Mouse (Mus musculus): Measurements from ENCODE around the gene Dus2. TPM values are rescaled to one million over a fixed set of nuclear protein-coding genes. Genes with fewer than 3 reads are reported as not detected.
A peak's percentile ranks its signal among the peaks of the same experiment; 100 is the strongest.

Gene Dus2
- polyA plus RNA-seq, 1 experiment from 2014 or later, result 29.0 TPM

DNA sequence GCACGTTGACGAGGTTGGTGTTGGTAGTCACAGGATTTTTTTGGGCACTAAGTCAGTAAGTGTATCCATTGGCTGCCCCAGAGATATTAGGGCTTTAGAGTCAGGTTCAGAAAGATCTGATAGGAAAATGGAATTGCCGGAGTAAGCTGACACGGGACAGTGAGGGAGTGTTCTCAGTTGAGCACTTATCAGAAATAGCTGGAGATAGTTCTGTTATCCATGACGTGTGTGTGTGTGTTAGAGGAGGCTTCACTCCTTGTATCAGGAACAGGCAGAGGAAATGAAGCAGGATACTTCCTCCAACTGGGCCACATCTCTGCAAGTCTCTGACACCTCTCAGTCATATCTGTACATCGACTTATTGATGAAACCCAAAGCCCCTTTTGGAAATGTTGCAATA is 25.1 kb downstream of the Dus2 start:
- no peak for ATAC-seq (replicated peaks)
- 0 out of 2 replicates have a peak, but pooled peaks cover 4% of the 10 kb centered on the region for H3K36me3 ChIP-seq (replicated peaks)
- H3K9ac ChIP-seq, result no peak overlapping the region
- no peaks in the 10 kb centered on the region for H3K27me3 ChIP-seq (replicated peaks)
- peaks cover 6% of the 10 kb centered on the region for H3K4me1 ChIP-seq
- WGBS, result 91% methylated on average over 6 of the region's 6 CpGs
- no peak overlapping the region for H3K4me2 ChIP-seq
- H3K27ac ChIP-seq, result no peak overlapping the region
- H3K9me3 ChIP-seq, result no peaks in the 10 kb centered on the region
- H3K4me3 ChIP-seq, result no peak overlapping the region

DNA sequence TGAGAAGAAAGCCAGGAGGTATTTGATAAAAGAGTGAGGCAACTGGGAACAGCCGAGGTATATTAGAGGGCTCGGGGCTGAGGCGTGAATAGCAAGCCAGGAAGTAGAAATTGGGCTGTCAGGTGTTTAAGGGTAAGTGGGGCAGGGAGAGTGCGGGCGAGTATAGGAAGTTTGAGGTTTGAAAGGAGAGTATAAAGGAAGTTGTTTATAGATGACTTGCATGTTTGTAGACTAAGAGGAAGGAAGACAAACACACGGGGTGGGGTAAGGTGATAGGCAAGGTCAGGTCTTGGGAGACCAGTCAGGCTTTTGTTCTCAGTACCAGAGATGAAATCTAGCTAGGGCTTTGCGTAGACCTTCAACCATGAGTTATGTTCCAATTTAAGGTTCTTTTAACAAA is 26.0 kb downstream of the Dus2 start:
- H3K4me3 ChIP-seq, result no peak overlapping the region
- H3K9me3 ChIP-seq, result no peaks in the 10 kb centered on the region
- H3K27ac ChIP-seq, result no peak overlapping the region
- WGBS, result 97% methylated on average over 7 of the region's 7 CpGs
- peaks cover under 1% of the 10 kb centered on the region for H3K4me1 ChIP-seq
- no peak overlapping the region for H3K4me2 ChIP-seq
- ATAC-seq (replicated peaks), result no peak
- no peaks in the 10 kb centered on the region for H3K27me3 ChIP-seq (replicated peaks)
- 0 out of 2 replicates have a peak, but pooled peaks cover 4% of the 10 kb centered on the region for H3K36me3 ChIP-seq (replicated peaks)
- H3K9ac ChIP-seq, result no peak overlapping the region

DNA sequence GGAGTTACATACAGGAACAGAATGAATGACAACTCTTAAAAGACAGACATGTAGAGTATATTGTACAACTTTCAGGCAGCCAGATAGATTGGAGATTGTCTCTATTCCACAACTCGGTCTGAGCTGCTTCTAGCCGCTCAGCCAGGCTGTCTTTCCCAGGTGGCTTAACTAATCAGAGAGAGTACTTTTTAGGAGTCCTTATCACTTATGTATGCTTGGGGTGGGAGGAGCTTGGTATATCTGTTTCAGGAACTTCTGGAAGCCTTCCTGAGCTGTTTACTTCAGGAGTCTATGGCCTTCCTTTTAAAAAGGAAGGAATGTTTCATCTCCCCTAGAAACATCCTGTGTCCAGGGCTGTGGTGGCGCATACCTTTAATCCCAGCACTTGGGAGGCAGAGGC is 26.9 kb downstream of the Dus2 start:
- Histone ChIP-seq H3K9me3 (no peaks in the 10 kb centered on the region), H3K36me3 (replicated peaks) (0 out of 2 replicates have a peak, but pooled peaks cover 4% of the 10 kb centered on the region), H3K27ac (no peak overlapping the region), H3K4me1 (no peaks in the 10 kb centered on the region), H3K9ac (no peak overlapping the region), H3K4me3 (no peak overlapping the region), H3K27me3 (replicated peaks) (no peaks in the 10 kb centered on the region), H3K4me2 (no peak overlapping the region)
- ATAC-seq (replicated peaks), result no peak
- 91% methylated on average over 3 of the region's 3 CpGs for WGBS

GRCm38 (mm10) chr8:106022483-106022882 is 31.3 kb downstream of the Dus2 start:
- no peak overlapping the region for H3K4me3 ChIP-seq
- H3K4me1 ChIP-seq, result no peaks in the 10 kb centered on the region
- H3K9ac ChIP-seq, result no peak overlapping the region
- no peaks in the 10 kb centered on the region for H3K27me3 ChIP-seq (replicated peaks)
- no peak overlapping the region for H3K27ac ChIP-seq
- 0 out of 2 replicates have a peak, but pooled peaks cover 4% of the 10 kb centered on the region for H3K36me3 ChIP-seq (replicated peaks)
- peak; percentile 48; the same call in 1 of the 2 replicates for ATAC-seq (replicated peaks)
- no peaks in the 10 kb centered on the region for H3K9me3 ChIP-seq
- no peak overlapping the region for H3K4me2 ChIP-seq

DNA sequence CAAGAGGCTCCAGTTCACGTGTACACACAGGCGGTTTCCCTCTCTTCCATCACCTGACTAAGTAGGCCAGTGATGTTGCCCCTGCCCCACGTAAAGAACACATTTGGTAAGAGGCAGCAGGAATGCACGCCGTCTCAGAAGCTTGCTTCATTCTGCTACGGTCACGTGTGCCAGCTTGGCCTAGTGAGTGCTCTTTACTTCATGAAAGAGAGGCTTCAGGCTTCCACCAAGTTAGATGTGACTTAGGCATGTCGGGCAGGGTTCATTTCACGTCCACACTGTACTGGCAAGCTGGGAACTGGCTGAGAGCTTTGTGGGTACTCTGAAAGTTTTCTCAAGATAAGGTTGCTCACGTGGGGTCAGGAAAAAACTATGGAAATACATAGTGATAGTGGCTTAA is 47.6 kb downstream of the Dus2 start:
- no peaks in the 10 kb centered on the region for H3K27me3 ChIP-seq (replicated peaks)
- H3K9ac ChIP-seq, result no peak overlapping the region
- H3K4me2 ChIP-seq, result no peak overlapping the region
- 95% methylated on average over 10 of the region's 10 CpGs for WGBS
- H3K27ac ChIP-seq, result no peak overlapping the region
- no peaks in the 10 kb centered on the region for H3K4me1 ChIP-seq
- no peak overlapping the region for H3K4me3 ChIP-seq
- no peak for ATAC-seq (replicated peaks)
- no peaks in the 10 kb centered on the region for H3K9me3 ChIP-seq
- H3K36me3 ChIP-seq (replicated peaks), result peaks cover 3% of the 10 kb centered on the region; the same call in 1 of the 2 replicates

DNA sequence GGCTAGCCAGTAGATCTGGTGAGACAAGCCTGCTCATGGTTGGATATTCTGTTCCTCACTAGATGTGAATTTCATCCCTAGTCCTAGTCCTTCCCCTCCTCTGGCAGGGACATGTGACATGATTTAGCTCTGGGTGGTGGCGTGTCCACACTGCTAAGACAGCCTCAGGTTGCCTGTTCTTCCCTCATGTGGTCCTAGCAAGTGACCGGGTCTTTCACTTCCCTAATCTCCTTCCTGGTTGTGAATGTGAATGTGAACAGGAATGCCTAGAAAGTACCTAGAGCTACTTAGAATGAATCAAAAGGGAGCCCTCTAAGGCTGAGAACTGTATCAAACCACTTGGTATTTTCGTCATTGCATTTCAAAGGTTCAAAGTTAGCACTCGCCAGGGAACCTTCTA is 48.5 kb downstream of the Dus2 start:
- Histone ChIP-seq H3K4me1 (no peaks in the 10 kb centered on the region), H3K27ac (no peak overlapping the region), H3K27me3 (replicated peaks) (no peaks in the 10 kb centered on the region), H3K36me3 (replicated peaks) (no peaks in the 10 kb centered on the region; the same call in 1 of the 2 replicates), H3K4me2 (no peak overlapping the region), H3K9me3 (no peaks in the 10 kb centered on the region), H3K9ac (no peak overlapping the region), H3K4me3 (no peak overlapping the region)
- WGBS, result 86% methylated on average over 4 of the region's 4 CpGs
- no peak for ATAC-seq (replicated peaks)

DNA sequence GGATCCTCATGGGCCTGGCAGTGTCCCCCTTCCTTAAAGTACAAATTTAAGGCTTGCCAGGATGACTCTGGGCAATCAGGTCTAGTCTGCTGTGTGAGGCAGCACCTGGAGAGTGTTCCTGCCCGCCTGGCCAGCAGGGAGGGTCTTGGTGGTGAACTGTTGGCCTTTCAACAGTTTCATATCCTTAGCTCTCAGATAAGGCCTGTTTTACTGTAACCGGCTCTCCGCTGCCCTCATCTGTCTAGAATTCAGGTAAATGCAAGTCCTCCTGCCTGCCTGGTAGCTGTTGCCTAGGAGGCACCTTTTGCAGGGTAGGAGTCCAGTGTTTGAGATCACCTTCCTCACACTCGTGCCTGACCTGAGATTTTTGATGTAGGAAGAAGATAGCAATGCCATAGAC is 49.1 kb downstream of the Dus2 start:
- 83% methylated on average over 4 of the region's 4 CpGs for WGBS

GRCm38 (mm10) chr8:106043055-106043454 is 51.9 kb downstream of the Dus2 start:
- Histone ChIP-seq H3K4me3 (no peak overlapping the region), H3K27me3 (replicated peaks) (no peaks in the 10 kb centered on the region)
- 47% methylated on average over 2 of the region's 2 CpGs for WGBS

More for the DNA sequence above, 49.1 kb downstream of the Dus2 start:
- Histone ChIP-seq H3K4me2 (no peak overlapping the region), H3K27me3 (replicated peaks) (no peaks in the 10 kb centered on the region), H3K4me1 (no peaks in the 10 kb centered on the region), H3K27ac (no peak overlapping the region), H3K4me3 (no peak overlapping the region), H3K36me3 (replicated peaks) (no peaks in the 10 kb centered on the region; the same call in 1 of the 2 replicates), H3K9me3 (no peaks in the 10 kb centered on the region), H3K9ac (no peak overlapping the region)
- no peak for ATAC-seq (replicated peaks)

DNA sequence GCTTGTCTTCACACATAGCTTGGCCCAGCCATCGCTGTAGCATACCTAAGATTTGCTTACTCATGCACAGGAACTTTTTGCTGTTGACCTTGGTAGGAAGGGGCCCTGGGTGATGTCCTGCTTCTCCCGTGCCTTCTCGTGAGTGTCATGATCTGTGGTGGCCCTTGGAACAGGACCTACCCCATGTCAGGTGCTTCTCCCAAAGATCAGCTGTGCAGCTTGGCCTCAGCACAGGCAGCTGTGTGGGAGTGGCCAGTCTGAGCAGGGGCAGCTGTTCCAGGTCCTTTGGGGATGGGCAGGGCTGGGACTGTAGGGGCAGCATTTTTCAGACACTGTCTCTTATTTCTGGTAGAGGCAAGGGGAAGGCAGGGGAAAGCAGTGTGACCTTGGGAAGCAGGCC is 53.0 kb downstream of the Dus2 start:
- no peaks in the 10 kb centered on the region for H3K9me3 ChIP-seq

More at GRCm38 (mm10) chr8:106043055-106043454, 51.9 kb downstream of the Dus2 start:
- Histone ChIP-seq H3K9me3 (no peaks in the 10 kb centered on the region), H3K4me1 (no peaks in the 10 kb centered on the region), H3K36me3 (replicated peaks) (no peaks in the 10 kb centered on the region), H3K9ac (no peak overlapping the region), H3K4me2 (no peak overlapping the region), H3K27ac (no peak overlapping the region)
- ATAC-seq (replicated peaks), result no peak

DNA sequence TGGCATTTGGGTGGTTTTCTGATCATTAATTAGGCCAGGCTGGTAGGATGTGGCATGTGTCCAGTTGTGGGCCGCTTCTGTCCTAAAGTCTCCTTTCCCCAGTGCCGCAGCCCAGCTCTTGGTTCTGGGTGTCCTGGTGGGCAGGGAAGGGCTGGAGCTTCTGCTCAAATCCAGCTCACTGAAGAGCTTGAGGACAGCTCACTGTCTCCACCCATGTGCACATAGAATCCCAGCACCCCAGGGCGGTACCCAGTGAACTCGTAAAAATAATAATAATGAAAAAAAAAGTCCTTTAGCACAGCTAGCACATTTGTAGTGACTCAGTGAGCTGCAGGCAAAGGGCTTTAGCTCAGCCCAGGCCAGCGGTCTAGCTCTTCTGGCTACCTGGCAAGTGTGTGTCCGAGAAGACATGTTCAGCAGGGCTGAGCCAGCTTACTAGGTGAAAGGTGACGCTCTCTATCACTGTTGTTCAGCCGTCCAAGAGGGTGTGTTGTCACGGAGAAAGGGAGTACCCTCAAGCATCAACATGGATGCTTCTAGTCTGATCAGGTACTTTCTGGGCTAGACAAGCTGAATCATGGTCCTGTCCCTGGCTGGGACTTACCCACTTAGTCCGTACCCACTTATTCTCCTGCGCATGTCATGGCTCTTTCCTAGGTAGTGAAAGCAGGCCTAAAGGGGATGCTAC is 55.9 kb downstream of the Dus2 start:
- Histone ChIP-seq H3K4me1 (no peaks in the 10 kb centered on the region), H3K9ac (no peak overlapping the region), H3K9me3 (no peaks in the 10 kb centered on the region), H3K4me3 (no peak overlapping the region), H3K36me3 (replicated peaks) (0 out of 2 replicates have a peak, but pooled peaks cover 11% of the 10 kb centered on the region), H3K4me2 (no peak overlapping the region), H3K27me3 (replicated peaks) (no peaks in the 10 kb centered on the region), H3K27ac (no peak overlapping the region)
- WGBS, result 94% methylated on average over 11 of the region's 11 CpGs
- no peak for ATAC-seq (replicated peaks)

More for the DNA sequence above, 53.0 kb downstream of the Dus2 start:
- Histone ChIP-seq H3K4me1 (no peaks in the 10 kb centered on the region), H3K4me3 (no peak overlapping the region), H3K36me3 (replicated peaks) (no peaks in the 10 kb centered on the region), H3K4me2 (no peak overlapping the region), H3K9ac (no peak overlapping the region), H3K27me3 (replicated peaks) (no peaks in the 10 kb centered on the region), H3K27ac (no peak overlapping the region)
- 85% methylated on average over 3 of the region's 3 CpGs for WGBS
- ATAC-seq (replicated peaks), result no peak

- Histone ChIP-seq H3K9me3 (no peaks in the 10 kb centered on the region), H3K27ac (no peak overlapping the region), H3K4me3 (no peak overlapping the region), H3K4me1 (no peaks in the 10 kb centered on the region), H3K27me3 (replicated peaks) (no peaks in the 10 kb centered on the region), H3K36me3 (replicated peaks) (0 out of 2 replicates have a peak, but pooled peaks cover 15% of the 10 kb centered on the region), H3K9ac (no peak overlapping the region), H3K4me2 (no peak overlapping the region)
- ATAC-seq (replicated peaks), result no peak
- WGBS, result 91% methylated on average over 5 of the region's 5 CpGs
Measured at GRCm38 (mm10) chr8:106047854-106048630, 56.9 kb downstream of the Dus2 start.

- no peaks in the 10 kb centered on the region for H3K4me1 ChIP-seq
- H3K27ac ChIP-seq, result no peak overlapping the region
- H3K9ac ChIP-seq, result no peak overlapping the region
- H3K27me3 ChIP-seq (replicated peaks), result no peaks in the 10 kb centered on the region
- H3K9me3 ChIP-seq, result no peaks in the 10 kb centered on the region
- 89% methylated on average over 6 of the region's 6 CpGs for WGBS
- ATAC-seq (replicated peaks), result no peak
- H3K4me3 ChIP-seq, result no peak overlapping the region
- 0 out of 2 replicates have a peak, but pooled peaks cover 24% of the 10 kb centered on the region for H3K36me3 ChIP-seq (replicated peaks)
- no peak overlapping the region for H3K4me2 ChIP-seq
Measured at GRCm38 (mm10) chr8:106049840-106050239, 58.7 kb downstream of the Dus2 start.

All from midbrain, embryonic 15.5 days (tissue).